Mouse (Mus musculus) urinary bladder, postnatal 0 days (tissue): ENCODE data around the gene Tdrd7. TPM values are rescaled to one million over a fixed set of nuclear protein-coding genes. Genes with fewer than 3 reads are reported as not detected.

Experiments used
- polyA plus RNA-seq: library from polyadenylated mRNA; unstranded; fragments of >200 nt; fragmentation: Nextera tagmentation; extraction: Ambion mirVana; gene quantifications from 2 replicates; pipeline ENCODE4 v1.2.1, GENCODE M21; 2015

Gene Tdrd7
- 17.2 and 19.2 TPM in 2 replicates for polyA plus RNA-seq

DNA sequence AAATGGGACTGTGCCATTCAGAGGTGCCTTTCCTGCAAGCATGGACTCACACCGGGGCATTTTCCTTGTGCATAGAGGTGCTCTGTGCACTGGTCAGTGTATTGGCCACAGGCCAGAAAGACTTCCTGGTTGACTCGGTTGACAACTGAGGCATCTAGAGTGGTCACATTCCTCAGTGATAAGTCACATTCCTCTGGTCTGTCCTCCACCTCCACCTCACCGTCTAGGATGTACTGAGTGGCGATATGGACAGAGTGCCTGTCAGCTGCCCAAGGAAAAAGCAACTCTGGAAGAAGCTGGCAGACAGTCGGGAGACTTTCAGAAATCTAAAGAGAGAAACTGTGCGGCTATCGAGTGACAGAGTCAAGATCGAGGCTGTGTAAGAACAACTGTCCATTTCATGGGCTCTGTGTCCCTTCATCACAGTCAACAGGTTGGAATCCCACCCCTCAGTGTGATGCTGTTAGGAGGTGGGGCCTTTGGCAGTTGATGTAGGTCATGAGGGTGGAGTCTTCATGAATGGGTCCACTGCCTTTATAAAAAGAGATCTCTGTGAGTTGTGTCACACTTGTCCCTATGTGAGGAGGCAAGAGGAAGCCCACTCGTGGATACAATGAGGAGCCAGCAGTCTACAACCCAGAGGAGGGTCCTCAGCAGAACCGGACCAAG, at the start of gene Tdrd7:
Gene Tdrd7, plus strand, starts transcription at position 564 of the 669 bp plus-strand sequence.

GRCm38 (mm10) chr4:46038892-46039751, 74.0 kb downstream of the Tdrd7 start, which contains the start of gene Tmod1:
Gene Tmod1, plus strand, starts transcription at chr4:46038935.

Other genes starting within 250 kb of the Tdrd7 start
- 55.5 and 58.9 TPM in 2 replicates for gene Aldh1b1, start 166.3 kb upstream of the Tdrd7 start, polyA plus RNA-seq
- gene Igfbpl1, start 138.4 kb upstream of the Tdrd7 start, polyA plus RNA-seq = not detected in 2 replicates
- gene Stra6l, start 116.7 kb upstream of the Tdrd7 start, polyA plus RNA-seq = 0.07 and 0.08 TPM in 2 replicates
- gene Ccdc180, start 75.0 kb upstream of the Tdrd7 start, polyA plus RNA-seq = 0.04 and 0.10 TPM in 2 replicates
- gene Tmod1, start 73.6 kb downstream of the Tdrd7 start, polyA plus RNA-seq = 6.6 and 7.1 TPM in 2 replicates
- gene Ncbp1, start 173.3 kb downstream of the Tdrd7 start, polyA plus RNA-seq = 22.1 and 26.3 TPM in 2 replicates
- gene Tstd2, start 173.4 kb downstream of the Tdrd7 start, polyA plus RNA-seq = 17.8 and 21.5 TPM in 2 replicates
- gene Xpa, start 231.0 kb downstream of the Tdrd7 start, polyA plus RNA-seq = 26.6 and 28.4 TPM in 2 replicates